Mouse (Mus musculus) limb, embryonic 10.5 days (tissue): ENCODE measurements at regions not wholly inside any gene's neighbourhood (a gene's known extent, or its start where the extent isn't known, plus 50 kb on each side); places are given as distances from the start of the nearest gene placed in this dataset.
A peak's percentile ranks its signal among the peaks of the same experiment; 100 is the strongest.

Experiments
- DNase-seq: peaks from one replicate; pipeline ENCODE4 v3.0.0-alpha.2; 2017; ENCODE audit warnings: low spot score
- H3K27ac ChIP-seq: fragments of 300-500 bp; sonication (generic); 2 replicates; pipeline ENCODE4 v1.5.1; 2016; ENCODE audit warnings: mild to moderate bottlenecking
- H3K27me3 ChIP-seq: fragments of 300-500 bp; sonication (generic); 2 replicates; pipeline ENCODE4 v1.6.1; 2016; ENCODE audit warnings: low read depth, mild to moderate bottlenecking; ENCODE audit not compliant: poor library complexity, severe bottlenecking
- H3K36me3 ChIP-seq: fragments of 300-500 bp; sonication (generic); 2 replicates; pipeline ENCODE4 v1.6.1; 2016; ENCODE audit warnings: mild to moderate bottlenecking, moderate library complexity
- H3K4me1 ChIP-seq: fragments of 300-500 bp; sonication (generic); 2 replicates; pipeline ENCODE4 v1.6.1; 2016
- H3K4me3 ChIP-seq: fragments of 300-500 bp; sonication (generic); 2 replicates; pipeline ENCODE4 v1.5.1; 2016; ENCODE audit warnings: mild to moderate bottlenecking, moderate library complexity
- H3K9me3 ChIP-seq: fragments of 300-500 bp; sonication (generic); replicated peaks from 2 replicates; pipeline ENCODE4 v1.6.1; 2016; ENCODE audit warnings: mild to moderate bottlenecking
- WGBS: fragments of 180-500 bp; shearing (Covaris S2); methylation state at CpG from one replicate; pipeline ENCODE4 v1.1.7; 2016; 5-methylcytosine and 5-hydroxymethylcytosine counted together

DNA sequence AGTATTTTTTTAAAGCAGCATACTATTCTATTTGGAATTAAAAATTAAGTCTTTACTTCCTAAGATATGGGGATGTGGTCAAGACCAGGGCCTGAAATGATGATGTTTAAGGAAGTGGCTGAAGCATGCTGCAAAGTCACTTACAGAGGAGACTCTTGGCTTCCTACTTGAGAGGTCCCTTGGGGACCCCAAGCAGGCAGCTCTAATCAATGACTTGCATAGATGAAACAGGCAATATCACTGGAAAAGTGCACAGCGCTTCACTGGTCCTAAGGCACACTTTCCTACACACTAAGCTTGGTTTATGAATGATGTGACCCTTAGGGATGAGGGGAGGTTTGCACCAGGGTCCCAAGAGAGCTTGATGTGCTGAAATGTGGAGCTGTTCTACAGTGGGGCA lies 99.2 kb upstream of the Irs2 start:
- H3K27me3 ChIP-seq: no peaks in the 10 kb centered on the region
- H3K9me3 ChIP-seq: no peaks in the 10 kb centered on the region
- H3K4me1 ChIP-seq: no peaks in the 10 kb centered on the region
- DNase-seq: no peak
- H3K36me3 ChIP-seq: no peaks in the 10 kb centered on the region
- 91% methylated on average over 1 of the region's 1 CpGs for WGBS
- H3K27ac ChIP-seq: no peak overlapping the region
- H3K4me3 ChIP-seq: no peak overlapping the region

DNA sequence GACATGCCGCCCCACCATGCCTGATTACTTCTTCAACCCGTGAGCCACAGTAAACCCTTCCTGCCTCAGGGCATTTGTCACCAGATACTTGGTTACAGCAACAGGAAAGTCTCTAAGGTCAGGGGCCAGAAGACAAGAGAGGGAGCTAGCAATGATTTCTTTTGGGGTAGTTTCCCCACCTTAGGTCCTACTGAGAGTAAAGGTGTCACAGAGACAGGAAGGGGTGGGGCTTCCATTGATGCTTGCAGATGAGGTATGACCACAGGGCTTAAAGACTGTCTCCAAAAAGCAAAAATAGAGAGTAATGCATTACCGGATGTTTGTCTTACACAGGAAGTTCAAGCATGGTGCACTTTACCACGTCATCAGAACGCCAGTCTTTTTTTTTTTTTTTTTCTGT lies 98.8 kb upstream of the Irs2 start:
- Histone ChIP-seq H3K27ac (no peak overlapping the region), H3K4me1 (no peaks in the 10 kb centered on the region), H3K36me3 (no peaks in the 10 kb centered on the region), H3K27me3 (no peaks in the 10 kb centered on the region), H3K9me3 (no peaks in the 10 kb centered on the region), H3K4me3 (no peak overlapping the region)
- DNase-seq: no peak
- 90% methylated on average over 5 of the region's 5 CpGs for WGBS

DNA sequence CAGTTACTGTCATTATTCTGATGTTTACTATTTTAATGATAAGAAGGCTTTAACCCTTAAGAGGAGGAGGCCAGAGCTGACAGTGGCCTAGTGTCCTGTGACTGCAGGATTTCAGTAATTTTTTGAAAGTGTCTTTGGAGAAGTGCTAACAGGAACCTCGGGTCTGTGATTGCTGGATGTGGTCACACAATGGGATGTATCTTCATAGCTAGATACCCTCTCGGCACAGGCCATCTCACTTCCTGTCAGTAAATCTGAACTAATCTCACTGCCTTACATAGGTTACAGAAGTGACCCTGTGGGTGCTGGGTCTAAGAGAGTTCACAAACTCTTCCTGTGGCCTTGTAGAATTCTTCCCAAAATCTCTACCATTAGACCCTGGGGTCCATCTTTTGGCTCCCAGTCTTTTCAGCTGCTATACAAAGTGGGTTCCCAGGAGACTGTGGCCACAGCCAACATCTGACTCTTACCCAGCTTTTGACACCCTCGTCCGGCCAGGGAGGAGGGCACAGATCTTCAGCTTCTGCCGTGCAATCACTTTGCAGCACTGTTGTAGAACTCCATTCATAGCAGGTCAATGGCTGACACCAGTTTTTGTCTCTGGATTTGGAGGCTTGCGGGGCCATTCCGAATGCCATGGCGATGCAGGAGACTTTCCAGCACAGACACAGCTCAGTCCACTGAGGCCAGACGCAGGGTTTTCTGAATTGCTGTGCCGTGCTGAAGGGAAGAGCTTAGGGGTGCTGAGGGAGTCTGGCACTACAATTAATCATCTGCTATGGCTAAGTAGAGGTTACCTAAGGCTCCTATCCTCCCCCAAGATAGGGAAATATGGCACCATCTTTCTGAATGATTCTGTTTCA lies 95.7 kb upstream of the Irs2 start:
- DNase-seq: no peak
- 88% methylated on average over 10 of the region's 10 CpGs for WGBS
- no peak overlapping the region for H3K4me3 ChIP-seq

DNA sequence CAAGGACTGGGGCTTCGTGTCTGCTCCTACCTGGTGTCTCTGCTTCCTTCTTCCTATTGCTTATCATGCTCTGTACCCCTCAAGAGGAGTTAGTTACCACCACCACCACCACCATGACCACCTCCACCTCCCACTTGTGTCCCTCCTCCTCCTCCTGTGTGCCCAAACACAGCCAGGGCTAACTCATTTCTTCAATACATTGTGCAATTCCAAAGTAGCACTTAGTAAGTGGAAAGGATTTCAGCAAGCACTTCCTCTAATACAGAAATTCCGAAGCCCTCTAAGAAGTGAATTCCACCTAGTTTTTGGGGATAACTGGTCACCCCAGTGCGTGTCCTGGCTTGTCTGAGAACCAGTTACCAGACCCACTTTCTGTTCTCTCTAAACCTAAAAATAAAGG lies 92.1 kb upstream of the Irs2 start:
- Histone ChIP-seq H3K9me3 (no peaks in the 10 kb centered on the region), H3K4me3 (no peak overlapping the region), H3K27me3 (no peaks in the 10 kb centered on the region), H3K4me1 (peaks cover 30% of the 10 kb centered on the region), H3K36me3 (no peaks in the 10 kb centered on the region), H3K27ac (peak overlapping the region; percentile 77; the same call in 1 of the 2 replicates)
- WGBS: 95% methylated on average over 3 of the region's 3 CpGs
- DNase-seq: no peak

More for the DNA sequence above, 95.7 kb upstream of the Irs2 start:
- H3K27ac ChIP-seq: no peak overlapping the region
- no peaks in the 10 kb centered on the region for H3K36me3 ChIP-seq
- H3K4me1 ChIP-seq: peaks cover 12% of the 10 kb centered on the region
- H3K9me3 ChIP-seq: no peaks in the 10 kb centered on the region
- H3K27me3 ChIP-seq: no peaks in the 10 kb centered on the region

DNA sequence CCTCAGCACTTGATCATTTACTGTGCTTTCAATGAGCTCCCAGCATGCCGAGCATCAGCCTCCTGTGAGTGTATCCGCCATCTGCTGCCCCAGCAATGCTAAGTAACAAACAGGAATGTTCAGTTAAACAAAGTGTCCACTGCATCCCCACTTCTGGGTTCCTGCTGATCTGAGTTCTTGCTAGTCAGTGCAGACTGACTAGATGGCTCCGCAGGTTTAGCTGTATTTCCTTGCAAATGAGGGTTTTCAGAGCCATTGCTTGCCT lies 91.3 kb upstream of the Irs2 start:
- Histone ChIP-seq H3K9me3 (no peaks in the 10 kb centered on the region), H3K4me3 (no peak overlapping the region), H3K27me3 (no peaks in the 10 kb centered on the region), H3K4me1 (peaks cover 30% of the 10 kb centered on the region), H3K36me3 (no peaks in the 10 kb centered on the region), H3K27ac (peak overlapping the region; percentile 77)
- WGBS: 77% methylated on average over 3 of the region's 3 CpGs
- DNase-seq: no peak

DNA sequence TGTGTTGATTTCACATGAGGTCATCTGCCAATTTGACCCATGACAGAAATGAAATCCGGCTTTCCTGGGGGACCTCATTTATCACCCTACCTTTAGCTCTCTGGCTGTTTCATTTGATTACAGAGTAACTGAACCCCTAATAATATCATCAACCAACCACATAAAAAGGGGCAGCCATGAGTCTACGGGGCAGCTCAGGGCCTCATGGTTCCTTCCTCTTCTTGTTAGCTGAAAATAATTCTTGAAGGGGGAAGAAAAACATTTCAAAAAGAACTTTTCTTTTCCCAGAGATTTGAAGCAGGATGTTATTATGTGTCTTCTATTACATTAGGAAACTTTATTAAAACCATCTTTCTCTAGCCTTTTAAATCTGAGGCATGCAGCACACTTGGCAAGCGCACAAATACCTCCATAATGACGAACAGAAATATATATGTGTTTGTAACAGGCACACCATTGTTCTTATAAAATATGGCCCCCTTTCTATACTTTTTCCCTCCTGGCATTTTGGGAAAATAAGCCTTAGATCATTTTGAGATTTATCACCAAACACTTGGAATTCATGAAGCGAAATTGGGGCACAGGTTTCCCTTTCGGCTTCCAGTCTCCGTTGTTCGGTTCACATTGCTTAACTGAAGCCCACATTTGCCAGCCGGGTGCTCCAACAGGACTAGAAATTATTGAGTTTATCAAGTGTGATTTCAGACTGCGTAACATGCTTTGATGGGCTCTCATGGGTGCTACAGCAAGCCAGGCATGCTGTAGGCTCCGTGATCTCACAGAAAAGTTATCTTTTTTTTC lies 90.7 kb upstream of the Irs2 start:
- 82% methylated on average over 11 of the region's 11 CpGs for WGBS
- no peak for DNase-seq

DNA sequence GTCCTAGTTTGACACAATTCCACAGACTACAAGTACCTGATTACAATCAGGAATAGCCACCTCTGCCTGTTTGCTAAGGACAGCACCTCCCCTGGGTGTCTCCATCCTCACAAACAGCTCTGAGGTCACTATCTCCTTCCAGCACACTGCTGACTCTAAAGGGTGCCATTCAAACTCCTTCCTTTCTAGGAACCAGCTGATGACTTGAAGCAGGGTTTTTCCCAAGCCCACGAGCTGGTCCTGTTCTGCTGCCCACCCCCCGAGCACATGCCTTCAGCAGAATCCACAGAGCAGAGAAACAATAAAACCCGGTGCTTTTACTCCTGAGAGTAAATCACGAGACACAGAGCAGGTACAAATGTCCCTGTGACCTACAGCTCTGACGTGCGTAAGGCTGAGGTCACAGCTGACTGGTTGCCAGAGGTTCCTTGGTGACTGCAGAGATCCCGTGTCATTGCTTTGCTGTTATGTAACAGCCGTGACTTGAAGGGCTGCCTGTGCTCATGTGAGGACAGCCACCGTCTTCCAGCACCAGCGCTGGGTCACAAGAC lies 90.0 kb upstream of the Irs2 start:
- WGBS: 62% methylated on average over 10 of the region's 10 CpGs
- peak overlapping the region; percentile 65 for H3K27ac ChIP-seq
- no peaks in the 10 kb centered on the region for H3K9me3 ChIP-seq
- H3K4me1 ChIP-seq: peaks cover 30% of the 10 kb centered on the region
- no peak overlapping the region for H3K4me3 ChIP-seq
- no peaks in the 10 kb centered on the region for H3K36me3 ChIP-seq
- no peaks in the 10 kb centered on the region for H3K27me3 ChIP-seq
- peak; percentile 58 for DNase-seq

More for the DNA sequence above, 90.7 kb upstream of the Irs2 start:
- no peak overlapping the region for H3K4me3 ChIP-seq
- no peaks in the 10 kb centered on the region for H3K9me3 ChIP-seq
- peak overlapping the region; percentile 77 for H3K27ac ChIP-seq
- peaks cover 30% of the 10 kb centered on the region for H3K4me1 ChIP-seq
- no peaks in the 10 kb centered on the region for H3K36me3 ChIP-seq
- no peaks in the 10 kb centered on the region for H3K27me3 ChIP-seq

DNA sequence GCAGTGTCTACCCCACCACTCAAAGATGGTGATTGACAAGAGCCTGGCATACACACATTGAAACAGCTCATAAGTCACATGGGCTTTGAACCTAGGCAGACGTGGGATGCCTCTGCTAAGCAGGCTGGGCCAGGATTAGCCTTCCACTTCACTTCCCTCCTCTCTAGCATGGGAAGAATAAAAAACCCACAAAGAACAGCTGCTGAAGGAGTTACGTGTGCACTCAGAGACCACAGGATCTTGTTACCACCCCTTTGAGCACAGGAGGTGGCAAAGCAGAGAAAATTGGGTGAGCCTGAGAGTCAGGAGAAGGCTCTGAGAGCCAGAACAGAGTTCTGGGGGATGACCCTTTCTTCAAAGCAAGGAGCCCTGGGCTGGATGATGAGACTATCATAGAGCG lies 89.6 kb upstream of the Irs2 start:
- Histone ChIP-seq H3K4me1 (peaks cover 30% of the 10 kb centered on the region), H3K4me3 (no peak overlapping the region), H3K9me3 (no peaks in the 10 kb centered on the region), H3K27ac (peak overlapping the region; percentile 65; the same call in 1 of the 2 replicates), H3K36me3 (no peaks in the 10 kb centered on the region), H3K27me3 (no peaks in the 10 kb centered on the region)
- no peak for DNase-seq
- WGBS: 75% methylated on average over 3 of the region's 3 CpGs

DNA sequence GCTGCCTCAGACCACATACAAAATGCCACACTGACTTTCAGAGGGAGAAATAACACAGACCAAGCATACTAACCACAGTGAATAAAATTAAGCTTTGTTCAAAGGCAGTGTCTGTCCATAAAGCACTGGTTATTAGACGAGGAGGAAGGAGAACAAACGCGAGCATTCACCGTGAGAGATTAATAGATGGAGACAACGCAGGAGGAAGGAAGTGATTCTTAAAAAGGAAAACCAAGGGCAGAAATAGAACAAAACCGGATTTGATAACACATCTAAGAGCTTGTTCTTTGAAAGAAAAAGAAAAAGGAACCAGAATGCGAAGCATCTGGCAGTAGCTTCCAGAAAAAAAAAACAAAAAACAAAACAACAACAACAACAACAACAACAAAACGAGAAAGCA lies 86.3 kb upstream of the Irs2 start:
- WGBS: 82% methylated on average over 8 of the region's 8 CpGs
- Histone ChIP-seq H3K36me3 (no peaks in the 10 kb centered on the region), H3K4me3 (no peak overlapping the region), H3K27me3 (0 out of 2 replicates have a peak, but pooled peaks cover under 1% of the 10 kb centered on the region), H3K9me3 (no peaks in the 10 kb centered on the region), H3K4me1 (peaks cover 21% of the 10 kb centered on the region), H3K27ac (no peak overlapping the region)
- no peak for DNase-seq

DNA sequence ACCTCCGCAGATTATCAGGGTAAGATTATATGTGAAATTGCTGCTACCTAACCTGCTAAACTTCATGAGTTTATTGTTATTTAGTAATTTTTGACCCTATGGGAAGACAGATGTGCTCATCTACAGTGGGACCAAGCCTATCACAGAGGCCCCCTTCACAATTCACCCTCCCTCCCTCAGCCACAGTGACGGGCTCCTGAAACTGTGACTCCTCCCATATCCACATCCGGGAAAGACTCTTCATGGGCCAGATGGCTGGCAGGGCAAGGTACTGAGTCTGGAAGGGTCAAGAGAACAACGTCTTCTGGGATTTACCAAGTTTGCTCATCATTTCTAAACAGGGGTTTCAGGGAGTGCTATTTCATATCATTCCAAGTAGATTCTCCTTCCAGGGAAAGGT lies 84.1 kb upstream of the Irs2 start:
- H3K9me3 ChIP-seq: no peaks in the 10 kb centered on the region
- no peak for DNase-seq
- H3K36me3 ChIP-seq: no peaks in the 10 kb centered on the region
- H3K4me3 ChIP-seq: no peak overlapping the region
- H3K27me3 ChIP-seq: 0 out of 2 replicates have a peak, but pooled peaks cover 6% of the 10 kb centered on the region
- H3K4me1 ChIP-seq: peaks cover 4% of the 10 kb centered on the region; the same call in 1 of the 2 replicates
- WGBS: 58% methylated on average over 4 of the region's 4 CpGs
- no peak overlapping the region for H3K27ac ChIP-seq

DNA sequence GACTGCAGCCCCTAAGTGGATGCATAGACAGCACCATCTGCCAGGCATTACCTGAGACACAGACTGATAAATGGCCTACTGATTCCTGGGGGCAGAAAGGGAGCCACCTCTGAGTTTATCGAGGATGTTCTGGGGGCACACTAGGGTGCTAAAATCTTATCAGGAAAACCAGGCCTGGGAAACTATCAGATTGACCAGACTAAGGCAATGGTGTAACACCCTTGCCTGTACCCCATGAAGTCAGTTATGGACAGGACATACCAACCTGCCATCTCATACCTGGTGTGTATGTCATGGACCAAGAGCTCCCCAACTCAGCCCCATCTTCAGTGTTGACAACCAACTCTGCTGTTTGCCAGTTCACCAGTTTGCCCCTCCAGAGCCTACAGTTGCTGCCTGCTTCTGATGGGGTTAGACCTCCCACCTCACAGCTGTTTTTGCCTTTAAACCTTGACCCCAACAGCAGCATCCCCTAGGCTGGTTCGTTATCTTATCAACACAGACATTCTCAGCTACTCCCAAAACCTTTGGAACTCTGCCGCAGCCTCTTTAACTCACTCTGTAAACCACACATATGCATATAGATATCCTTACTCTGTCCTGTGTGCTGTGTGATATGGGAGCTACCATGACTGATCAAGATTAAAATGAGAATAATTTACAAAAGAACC lies 83.6 kb upstream of the Irs2 start:
- peaks cover 4% of the 10 kb centered on the region; the same call in 1 of the 2 replicates for H3K4me1 ChIP-seq
- 85% methylated on average over 3 of the region's 3 CpGs for WGBS
- H3K4me3 ChIP-seq: no peak overlapping the region
- H3K9me3 ChIP-seq: no peaks in the 10 kb centered on the region
- H3K36me3 ChIP-seq: no peaks in the 10 kb centered on the region
- H3K27me3 ChIP-seq: 0 out of 2 replicates have a peak, but pooled peaks cover 6% of the 10 kb centered on the region
- H3K27ac ChIP-seq: no peak overlapping the region
- no peak for DNase-seq

DNA sequence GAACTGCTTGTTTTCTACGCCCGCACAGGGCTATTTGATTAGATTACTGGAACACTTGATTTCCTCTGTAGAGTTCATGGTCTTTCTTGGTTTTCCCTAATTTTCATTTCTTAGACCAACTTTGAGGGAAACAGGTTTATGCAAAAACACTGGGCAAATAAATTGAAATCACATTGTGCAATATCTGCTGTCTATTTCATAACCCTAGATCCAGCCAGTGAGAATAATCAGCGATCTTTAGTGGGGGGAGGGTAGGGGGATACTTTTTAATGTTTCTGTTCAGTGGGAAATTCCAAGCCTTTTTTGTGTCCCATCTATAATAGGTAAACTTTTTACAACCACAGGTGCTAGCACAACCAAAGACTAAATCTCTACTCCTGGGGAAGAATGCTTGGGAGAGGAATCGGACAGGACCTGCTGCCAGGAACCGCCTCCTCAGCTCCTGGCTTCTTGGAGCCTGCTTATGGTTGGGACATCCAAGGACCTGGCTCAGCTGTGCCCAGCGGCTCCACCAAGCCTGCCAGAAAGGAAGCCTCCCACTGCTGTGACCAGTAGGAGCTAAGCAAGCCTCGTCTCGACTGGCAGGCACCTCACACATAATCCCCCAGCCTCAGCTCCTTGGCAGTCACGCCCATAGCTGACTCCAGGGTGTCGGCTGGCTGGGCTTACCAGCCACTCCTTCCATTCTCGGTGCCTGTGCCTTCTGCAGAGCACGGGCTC lies 80.8 kb upstream of the Irs2 start:
- Histone ChIP-seq H3K27ac (0 out of 2 replicates have a peak overlapping the region, but pooled peaks have one; percentile 11), H3K4me1 (peaks cover 4% of the 10 kb centered on the region; the same call in 1 of the 2 replicates), H3K9me3 (no peaks in the 10 kb centered on the region), H3K27me3 (0 out of 2 replicates have a peak, but pooled peaks cover 6% of the 10 kb centered on the region), H3K4me3 (no peak overlapping the region), H3K36me3 (no peaks in the 10 kb centered on the region)
- 47% methylated on average over 12 of the region's 12 CpGs for WGBS
- DNase-seq: no peak
